Mouse (Mus musculus) heart, postnatal 0 days (tissue): ENCODE data around the gene C1qc.

ENCODE experiments used
- CTCF ChIP-seq: IDR thresholded peaks from 2 replicates; pipeline ENCODE4 v1.5.1; 2016; ENCODE audit warnings: antibody characterized with exemption, control low read depth, low read depth
- EP300 ChIP-seq: IDR thresholded peaks from 2 replicates; pipeline ENCODE4 v1.6.1; 2016; ENCODE audit warnings: antibody characterized with exemption, low read depth

- TF ChIP-seq EP300 (no peak), CTCF (no peak)
Measured at GRCm38 (mm10) chr4:136907809-136908208, 14.9 kb upstream of the C1qc start.
